Mouse (Mus musculus): ENCODE measurements around the gene Olfr206. TPM values are rescaled to one million over a fixed set of nuclear protein-coding genes. Genes with fewer than 3 reads are reported as not detected.
"Not testable (repeated sequence)": the region's sequence is repeated elsewhere in the genome, so short reads cannot be mapped to it uniquely, and the experiment has no call there.

The Olfr206 gene
- polyA plus RNA-seq (2015; fragmentation: Nextera tagmentation; extraction: Ambion mirVana): not detected in 2 replicates

DNA sequence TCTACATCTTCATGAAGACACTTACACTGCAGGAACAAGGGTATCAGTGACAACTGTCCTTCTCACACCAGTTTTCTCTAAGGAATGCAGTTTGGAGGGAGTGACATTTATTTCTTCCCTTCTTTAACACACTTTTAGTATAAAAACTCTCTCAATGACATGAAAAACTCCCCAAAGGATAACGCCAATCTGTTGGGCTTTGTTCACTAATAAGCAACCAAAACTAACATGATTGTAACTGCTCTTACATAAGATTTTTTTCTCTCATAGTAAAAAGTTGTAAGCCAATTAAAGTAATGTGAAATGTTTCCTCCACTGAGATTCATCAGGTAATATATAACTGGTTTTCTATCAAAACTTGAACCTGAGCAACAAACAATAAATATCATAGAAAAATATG lies at the start of gene Olfr206:
TSS of gene Olfr206 (minus strand) at position 101 of the 400 bp plus-strand sequence.
- no peaks in the 10 kb centered on the region for H3K27me3 ChIP-seq (replicated peaks)
- ATAC-seq (replicated peaks): no peak
- H3K36me3 ChIP-seq (replicated peaks): no peaks in the 10 kb centered on the region
- no peaks in the 10 kb centered on the region for H3K9me3 ChIP-seq
- H3K9ac ChIP-seq: no peak within 1 kb of the TSS
- WGBS: 79% methylated on average over 1 of the region's 1 CpGs
- H3K4me2 ChIP-seq: no peak within 1 kb of the TSS
- no peak within 1 kb of the TSS for H3K27ac ChIP-seq
- H3K4me3 ChIP-seq: no peak within 1 kb of the TSS
- H3K4me1 ChIP-seq: no peaks in the 10 kb centered on the region

DNA sequence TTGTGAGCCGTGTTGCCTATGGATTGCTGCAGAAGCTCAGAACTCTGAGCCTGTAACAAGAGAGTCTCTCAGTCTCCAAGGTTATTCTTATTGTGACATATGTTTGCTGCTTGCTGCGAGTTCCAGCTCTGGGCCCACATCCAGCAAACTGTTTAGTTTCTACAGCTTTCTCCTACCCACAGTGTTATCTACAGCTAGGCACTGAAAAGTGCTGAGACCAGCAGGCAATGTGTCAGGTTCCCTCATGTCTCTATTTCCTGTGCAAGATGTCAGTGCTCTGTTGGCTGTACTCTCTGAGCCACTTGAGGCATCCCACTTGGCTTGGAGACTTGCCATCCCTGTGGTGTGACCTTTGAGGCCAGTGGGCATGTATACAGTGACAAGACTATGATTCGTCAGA lies 44.3 kb upstream of the Olfr206 start:
- Histone ChIP-seq H3K27ac (no peak overlapping the region), H3K9ac (no peak overlapping the region), H3K27me3 (replicated peaks) (no peaks in the 10 kb centered on the region), H3K4me1 (no peaks in the 10 kb centered on the region), H3K4me3 (no peak overlapping the region), H3K9me3 (no peaks in the 10 kb centered on the region), H3K4me2 (no peak overlapping the region), H3K36me3 (replicated peaks) (no peaks in the 10 kb centered on the region)
- no peak for ATAC-seq (replicated peaks)
- 74% methylated on average over 3 of the region's 3 CpGs for WGBS

DNA sequence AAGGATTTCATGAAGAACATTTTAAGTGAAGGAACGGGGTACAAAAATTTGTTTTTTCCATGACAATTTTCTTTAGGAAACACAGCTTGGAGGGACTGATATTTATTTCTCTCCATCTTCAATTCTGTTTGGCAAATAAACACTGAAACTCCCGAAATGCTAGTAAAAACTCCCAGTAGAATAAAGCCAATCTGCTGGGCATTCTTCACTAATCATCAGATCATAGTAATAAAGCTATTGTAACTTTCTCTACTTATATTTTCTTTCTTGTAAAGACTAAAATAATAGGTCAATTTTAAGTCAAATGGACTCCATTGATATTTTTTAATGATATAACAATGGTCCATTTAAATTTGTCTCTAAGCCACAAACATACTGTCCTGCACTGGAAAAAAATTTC lies 14.8 kb upstream of the Olfr206 start, which contains the start of gene Olfr209:
TSS of gene Olfr209 (minus strand) at position 101 of the 400 bp plus-strand sequence.
- H3K36me3 ChIP-seq (replicated peaks): no peaks in the 10 kb centered on the region
- no peak within 1 kb of the TSS for H3K9ac ChIP-seq
- no peaks in the 10 kb centered on the region for H3K4me1 ChIP-seq
- H3K4me2 ChIP-seq: no peak within 1 kb of the TSS
- no peaks in the 10 kb centered on the region for H3K27me3 ChIP-seq (replicated peaks)
- no peaks in the 10 kb centered on the region for H3K9me3 ChIP-seq
- WGBS: 78% methylated on average over 2 of the region's 2 CpGs
- ATAC-seq (replicated peaks): no peak
- no peak within 1 kb of the TSS for H3K4me3 ChIP-seq
- no peak within 1 kb of the TSS for H3K27ac ChIP-seq

DNA sequence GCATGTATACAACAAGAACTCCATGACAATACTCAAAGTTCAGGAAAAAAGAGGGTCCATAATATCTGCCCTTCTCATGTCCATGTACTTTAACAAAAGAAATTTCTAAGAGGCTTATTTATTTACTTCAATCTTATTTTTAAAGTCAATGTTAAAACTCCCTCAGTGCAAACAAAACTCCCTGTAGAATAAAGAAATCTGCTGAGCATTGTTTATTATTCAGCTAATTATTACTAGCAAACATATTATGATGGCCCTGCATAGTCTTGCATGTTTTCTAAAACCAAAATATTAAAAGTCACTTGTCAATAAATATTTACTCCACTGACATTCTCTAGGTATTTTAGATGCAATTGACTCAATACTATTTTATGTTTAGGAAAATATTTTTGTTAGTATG lies 18.0 kb downstream of the Olfr206 start, which contains the start of gene Olfr205:
TSS of gene Olfr205 (minus strand) at position 101 of the 400 bp plus-strand sequence.
- no peaks in the 10 kb centered on the region for H3K36me3 ChIP-seq (replicated peaks)
- H3K4me1 ChIP-seq: no peaks in the 10 kb centered on the region
- H3K4me2 ChIP-seq: no peak within 1 kb of the TSS
- H3K9ac ChIP-seq: no peak within 1 kb of the TSS
- H3K27me3 ChIP-seq (replicated peaks): no peaks in the 10 kb centered on the region
- no peak within 1 kb of the TSS for H3K4me3 ChIP-seq
- no peak within 1 kb of the TSS for H3K27ac ChIP-seq
- no peaks in the 10 kb centered on the region for H3K9me3 ChIP-seq
- no peak for ATAC-seq (replicated peaks)

DNA sequence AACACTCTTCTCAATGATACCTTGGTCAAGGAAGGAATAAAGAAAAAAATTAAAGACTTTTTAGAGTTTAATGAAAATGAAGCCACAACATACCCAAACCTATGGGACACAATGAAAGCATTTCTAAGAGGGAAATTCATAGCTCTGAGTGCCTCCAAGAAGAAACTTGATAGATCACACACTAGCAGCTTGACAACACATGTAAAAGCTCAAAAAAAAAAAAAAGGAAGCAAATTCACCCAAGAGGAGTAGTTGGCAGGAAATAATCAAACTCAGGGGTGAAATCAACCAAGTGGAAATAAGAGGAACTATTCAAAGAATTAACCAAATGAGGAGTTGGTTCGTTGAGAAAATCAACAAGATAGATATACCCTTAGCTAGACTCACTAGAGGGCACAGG lies 25.8 kb downstream of the Olfr206 start:
- H3K27me3 ChIP-seq (replicated peaks); H3K9ac ChIP-seq; H3K4me1 ChIP-seq; H3K27ac ChIP-seq; H3K4me2 ChIP-seq; H3K36me3 ChIP-seq (replicated peaks); ATAC-seq (replicated peaks); H3K9me3 ChIP-seq; H3K4me3 ChIP-seq: not testable (repeated sequence)
- 70% methylated on average over 1 of the region's 1 CpGs for WGBS

DNA sequence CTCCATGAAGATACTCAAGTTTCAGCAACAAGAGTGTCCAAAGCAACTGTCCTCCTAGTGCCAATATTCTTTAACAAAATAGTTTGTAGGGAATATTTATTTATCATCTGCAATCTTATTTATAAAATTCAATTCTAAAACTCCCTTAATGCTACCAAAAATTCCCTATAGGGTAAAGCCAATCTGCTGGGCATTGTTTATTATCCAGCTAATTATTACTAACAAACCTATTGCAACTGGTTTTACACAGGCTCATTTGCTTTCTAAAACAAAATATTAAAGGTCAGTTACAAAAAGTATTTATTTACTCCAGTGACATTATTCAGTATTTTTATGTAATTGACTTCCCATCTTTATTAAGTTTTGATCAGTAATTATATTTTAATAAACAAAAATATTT lies 30.9 kb downstream of the Olfr206 start, which contains the start of gene Olfr204:
TSS of gene Olfr204 (minus strand) at position 101 of the 400 bp plus-strand sequence.
- no peaks in the 10 kb centered on the region for H3K27me3 ChIP-seq (replicated peaks)
- no peak for ATAC-seq (replicated peaks)

DNA sequence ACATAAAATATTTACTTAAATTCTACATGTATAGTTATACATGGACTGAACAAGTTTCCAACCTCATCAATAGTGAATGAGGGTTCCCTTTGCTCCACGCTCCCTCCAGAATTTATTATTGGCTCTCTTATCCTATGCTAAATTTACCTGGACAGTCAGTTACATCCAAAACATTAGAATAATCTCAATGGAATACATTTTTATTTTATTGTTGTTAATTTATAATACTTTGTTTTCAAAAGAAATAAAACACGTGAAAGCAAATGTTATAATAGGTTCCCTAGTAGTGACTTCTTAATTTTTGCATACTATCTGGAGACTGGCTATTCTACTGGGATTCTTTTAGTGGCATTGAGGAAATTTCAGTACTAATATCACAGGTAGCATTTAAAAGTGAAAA lies 50.5 kb downstream of the Olfr206 start, which contains the start of gene Olfr203:
TSS of gene Olfr203 (plus strand) at position 301 of the 400 bp plus-strand sequence.
- 90% methylated on average over 2 of the region's 2 CpGs for WGBS
- Histone ChIP-seq H3K9ac (no peak within 1 kb of the TSS), H3K4me1 (no peaks in the 10 kb centered on the region), H3K9me3 (no peaks in the 10 kb centered on the region), H3K36me3 (replicated peaks) (no peaks in the 10 kb centered on the region), H3K27ac (no peak within 1 kb of the TSS), H3K4me2 (no peak within 1 kb of the TSS), H3K4me3 (no peak within 1 kb of the TSS), H3K27me3 (replicated peaks) (no peaks in the 10 kb centered on the region)
- no peak for ATAC-seq (replicated peaks)

More for the DNA sequence above, 30.9 kb downstream of the Olfr206 start, which contains the start of gene Olfr204:
- Histone ChIP-seq H3K4me1 (no peaks in the 10 kb centered on the region), H3K4me3 (no peak within 1 kb of the TSS), H3K9ac (no peak within 1 kb of the TSS), H3K9me3 (no peaks in the 10 kb centered on the region), H3K4me2 (no peak within 1 kb of the TSS), H3K36me3 (replicated peaks) (no peaks in the 10 kb centered on the region), H3K27ac (no peak within 1 kb of the TSS)

Other genes starting within 250 kb of the Olfr206 start
- gene Olfr193, start 237.4 kb downstream of the Olfr206 start, polyA plus RNA-seq (2015; fragmentation: Nextera tagmentation; extraction: Ambion mirVana): not detected in 2 replicates
- not detected in 2 replicates for gene Olfr194, start 228.2 kb downstream of the Olfr206 start, polyA plus RNA-seq (2015; fragmentation: Nextera tagmentation; extraction: Ambion mirVana)
- not detected in 2 replicates for gene Olfr195, start 202.2 kb downstream of the Olfr206 start, polyA plus RNA-seq (2015; fragmentation: Nextera tagmentation; extraction: Ambion mirVana)
- not detected in 2 replicates for gene Olfr196, start 178.8 kb downstream of the Olfr206 start, polyA plus RNA-seq (2015; fragmentation: Nextera tagmentation; extraction: Ambion mirVana)
- not detected in 2 replicates for gene Olfr198, start 145.7 kb downstream of the Olfr206 start, polyA plus RNA-seq (2015; fragmentation: Nextera tagmentation; extraction: Ambion mirVana)
- not detected in 2 replicates for gene Olfr199, start 129.5 kb downstream of the Olfr206 start, polyA plus RNA-seq (2015; fragmentation: Nextera tagmentation; extraction: Ambion mirVana)
- gene Olfr201, start 76.6 kb downstream of the Olfr206 start, polyA plus RNA-seq (2015; fragmentation: Nextera tagmentation; extraction: Ambion mirVana): not detected in 2 replicates
- gene Olfr202, start 62.5 kb downstream of the Olfr206 start, polyA plus RNA-seq (2015; fragmentation: Nextera tagmentation; extraction: Ambion mirVana): not detected in 2 replicates
- not detected in 2 replicates for gene Olfr203, start 50.4 kb downstream of the Olfr206 start, polyA plus RNA-seq (2015; fragmentation: Nextera tagmentation; extraction: Ambion mirVana)
- not detected in 2 replicates for gene Olfr204, start 31.0 kb downstream of the Olfr206 start, polyA plus RNA-seq (2015; fragmentation: Nextera tagmentation; extraction: Ambion mirVana)
- not detected in 2 replicates for gene Olfr205, start 18.1 kb downstream of the Olfr206 start, polyA plus RNA-seq (2015; fragmentation: Nextera tagmentation; extraction: Ambion mirVana)
- gene Olfr209, start 14.7 kb upstream of the Olfr206 start, polyA plus RNA-seq (2015; fragmentation: Nextera tagmentation; extraction: Ambion mirVana): not detected in 2 replicates
- gene Gabrr3, start 58.1 kb upstream of the Olfr206 start, polyA plus RNA-seq (2015; fragmentation: Nextera tagmentation; extraction: Ambion mirVana): 0.06 and 0.13 TPM in 2 replicates
- 13.6 and 14.0 TPM in 2 replicates for gene Riox2, start 122.5 kb upstream of the Olfr206 start, polyA plus RNA-seq (2015; fragmentation: Nextera tagmentation; extraction: Ambion mirVana)